Mouse (Mus musculus): ENCODE results near the gene Csrp1. TPM values are rescaled to one million over a fixed set of nuclear protein-coding genes. Genes with fewer than 3 reads are reported as not detected.

The Csrp1 gene
- polyA plus RNA-seq, 1 experiment, result 717 TPM

DNA sequence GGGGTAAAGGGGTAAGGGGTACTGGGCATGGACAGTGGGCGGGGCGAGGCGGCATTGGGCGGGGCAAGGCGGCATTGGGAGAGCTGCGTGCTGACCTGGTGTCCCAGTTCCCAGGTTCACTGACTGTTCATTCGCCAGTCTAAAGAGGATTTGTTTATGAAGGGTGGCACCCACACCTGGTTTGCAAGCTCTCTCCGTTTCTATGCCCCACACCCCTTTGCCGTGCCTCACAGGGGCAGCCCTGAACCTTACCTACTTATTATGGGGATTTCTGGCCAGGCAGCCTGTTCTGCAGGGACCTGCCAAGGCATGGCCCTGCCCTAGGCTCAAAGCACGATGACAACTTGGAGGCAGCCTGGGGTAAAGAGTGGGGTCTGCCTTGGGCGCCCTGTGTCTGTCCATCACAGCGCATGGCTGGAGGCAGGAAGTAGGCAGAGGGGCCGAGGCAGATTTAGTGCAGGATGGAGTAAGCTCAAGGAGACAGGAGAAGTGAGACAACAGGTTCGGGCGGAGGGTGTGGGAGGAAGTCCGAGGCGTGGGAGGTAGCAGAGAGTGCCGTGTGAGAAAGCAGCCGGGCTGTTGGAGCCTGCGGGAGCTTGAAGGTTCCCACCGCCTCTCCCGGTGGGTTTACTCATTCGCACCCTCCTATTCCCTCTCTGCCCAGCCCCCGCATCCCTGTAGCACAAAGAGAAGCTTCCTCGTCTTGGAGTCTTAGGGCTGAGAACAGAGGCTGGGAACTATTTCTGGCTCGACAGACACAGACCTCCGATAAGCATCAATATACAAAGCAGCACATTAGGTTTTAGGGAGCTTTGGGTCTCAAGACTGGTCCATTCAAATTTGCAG, 73.7 kb downstream of the Csrp1 start:
- Histone ChIP-seq H3K4me1 (ENCODE audit: control insufficient read depth, insufficient read depth, low read length) (peaks cover 9% of the 10 kb centered on the region; the same call in 1 of the 2 replicates), H3K4me3 (replicated peaks; ENCODE audit: extremely low read depth, low read depth, low read length) (peak overlapping the region; percentile 21)
- DNase-seq, result no peak
- 12% methylated on average over 27 of the region's 27 CpGs for WGBS
- TF ChIP-seq POLR2A (IDR thresholded peaks at IDR 0.05; ENCODE audit: borderline replicate concordance, extremely low read depth, low read depth, low read length) (no peak), CTCF (IDR thresholded peaks at IDR 0.05; ENCODE audit: insufficient read depth, low read length) (no peak)

DNA sequence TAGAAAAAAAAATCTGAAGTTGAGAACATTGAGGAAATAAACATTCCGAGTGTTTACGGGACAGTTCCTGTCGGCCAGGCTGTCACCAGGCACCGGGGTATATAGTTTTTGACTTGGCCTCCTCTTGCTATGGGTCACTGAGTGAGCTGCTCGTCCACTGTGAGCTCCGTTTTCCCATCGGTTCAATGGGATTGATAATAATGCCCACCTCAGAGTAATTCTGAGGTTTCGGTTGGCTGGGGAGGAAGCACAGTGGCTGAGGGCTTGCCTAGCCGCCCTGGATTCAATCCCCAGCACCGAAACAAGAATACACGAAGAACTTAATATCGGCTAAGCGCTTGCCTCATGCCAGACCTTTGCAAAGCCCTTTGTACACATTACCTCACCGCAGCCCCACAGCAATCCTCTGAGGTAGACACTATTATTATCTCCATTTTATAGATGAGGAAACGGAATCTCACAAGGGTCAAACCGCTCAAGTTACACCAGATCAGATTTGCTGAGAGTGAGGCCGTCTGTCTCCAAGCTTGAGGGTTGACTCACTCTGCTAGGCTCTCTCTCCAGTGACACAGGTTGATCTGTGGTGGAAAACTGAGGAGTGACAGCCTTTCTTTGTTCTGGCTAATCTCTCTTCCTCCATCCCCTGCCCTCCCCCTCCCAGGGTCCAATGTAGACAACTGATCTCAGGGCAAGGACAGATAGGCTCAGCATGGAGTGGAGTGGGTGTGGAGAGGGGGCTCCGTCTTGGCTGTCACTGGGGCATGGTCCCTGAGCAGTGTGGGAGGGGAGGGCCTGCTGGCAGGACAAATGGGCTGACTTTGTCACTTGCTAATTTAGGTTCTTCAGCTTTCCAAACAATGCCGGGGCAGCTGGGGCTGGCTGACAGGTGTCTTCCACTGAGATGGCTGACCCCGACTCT, 74.6 kb downstream of the Csrp1 start:
- DNase-seq, result no peak
- WGBS, result 21% methylated on average over 20 of the region's 20 CpGs
- H3K4me3 ChIP-seq (replicated peaks; ENCODE audit: extremely low read depth, low read depth, low read length), result peak overlapping the region; percentile 1
- H3K4me1 ChIP-seq (ENCODE audit: control insufficient read depth, insufficient read depth, low read length), result peaks cover 8% of the 10 kb centered on the region; the same call in 1 of the 2 replicates
- TF ChIP-seq POLR2A (IDR thresholded peaks at IDR 0.05; ENCODE audit: borderline replicate concordance, extremely low read depth, low read depth, low read length) (no peak), CTCF (IDR thresholded peaks at IDR 0.05; ENCODE audit: insufficient read depth, low read length) (no peak)

DNA sequence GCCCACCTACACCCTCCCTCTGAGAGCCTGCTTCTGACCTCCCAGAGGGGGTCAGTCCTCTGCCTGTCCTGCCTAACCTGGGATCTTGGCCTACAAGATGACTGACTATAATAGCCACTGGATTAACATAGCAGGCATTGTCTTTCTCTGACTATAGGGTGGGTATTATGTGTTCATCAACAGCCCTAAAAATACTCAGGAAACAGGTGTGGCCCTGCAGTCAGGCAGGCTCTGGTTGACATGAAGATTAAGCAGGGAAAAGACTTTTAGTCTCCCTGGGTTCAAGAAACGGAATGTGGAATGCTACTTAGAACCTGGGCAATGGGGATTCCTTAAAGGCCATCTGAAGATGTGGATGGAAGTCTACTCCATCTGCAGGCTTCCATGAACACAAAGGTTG, 78.6 kb downstream of the Csrp1 start:
- peaks cover 6% of the 10 kb centered on the region; the same call in 1 of the 2 replicates for H3K4me1 ChIP-seq (ENCODE audit: control insufficient read depth, insufficient read depth, low read length)
- TF ChIP-seq CTCF (IDR thresholded peaks at IDR 0.05; ENCODE audit: insufficient read depth, low read length) (no peak), POLR2A (IDR thresholded peaks at IDR 0.05; ENCODE audit: borderline replicate concordance, extremely low read depth, low read depth, low read length) (no peak)
- 62% methylated on average over 1 of the region's 1 CpGs for WGBS
- no peak overlapping the region for H3K4me3 ChIP-seq (replicated peaks; ENCODE audit: extremely low read depth, low read depth, low read length)
- DNase-seq, result no peak

DNA sequence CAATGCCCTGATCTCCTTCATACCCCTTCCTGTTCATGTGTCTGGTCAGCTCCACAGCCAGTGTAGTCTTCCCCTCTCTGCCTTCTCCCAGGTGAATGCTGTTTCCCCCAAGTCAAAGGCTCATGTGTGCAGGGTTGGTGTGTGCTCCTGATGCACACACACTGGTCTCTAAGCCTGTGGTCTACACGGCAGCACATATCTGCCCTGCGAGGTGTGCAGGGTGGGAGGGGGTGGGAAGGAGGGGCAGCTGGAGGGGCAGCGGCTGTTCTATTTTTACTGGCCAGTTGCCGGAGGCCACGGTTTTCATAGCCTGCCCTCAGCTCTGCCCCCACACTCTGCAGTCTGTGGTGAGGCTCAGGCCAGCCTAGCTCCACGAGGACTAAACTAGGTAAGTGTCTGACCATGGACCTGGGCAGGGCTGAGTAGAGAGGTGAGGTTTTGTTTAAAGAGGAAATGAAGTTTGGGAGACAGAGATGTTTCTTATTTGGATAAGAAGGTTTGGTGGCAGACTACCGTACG, 79.3 kb downstream of the Csrp1 start:
- WGBS, result 55% methylated on average over 8 of the region's 8 CpGs
- DNase-seq, result no peak
- no peak for TF ChIP-seq POLR2A (IDR thresholded peaks at IDR 0.05; ENCODE audit: borderline replicate concordance, extremely low read depth, low read depth, low read length)
- no peak for TF ChIP-seq CTCF (IDR thresholded peaks at IDR 0.05; ENCODE audit: insufficient read depth, low read length)
- Histone ChIP-seq H3K4me3 (replicated peaks; ENCODE audit: extremely low read depth, low read depth, low read length) (no peak overlapping the region), H3K4me1 (ENCODE audit: control insufficient read depth, insufficient read depth, low read length) (peaks cover 2% of the 10 kb centered on the region; the same call in 1 of the 2 replicates)

DNA sequence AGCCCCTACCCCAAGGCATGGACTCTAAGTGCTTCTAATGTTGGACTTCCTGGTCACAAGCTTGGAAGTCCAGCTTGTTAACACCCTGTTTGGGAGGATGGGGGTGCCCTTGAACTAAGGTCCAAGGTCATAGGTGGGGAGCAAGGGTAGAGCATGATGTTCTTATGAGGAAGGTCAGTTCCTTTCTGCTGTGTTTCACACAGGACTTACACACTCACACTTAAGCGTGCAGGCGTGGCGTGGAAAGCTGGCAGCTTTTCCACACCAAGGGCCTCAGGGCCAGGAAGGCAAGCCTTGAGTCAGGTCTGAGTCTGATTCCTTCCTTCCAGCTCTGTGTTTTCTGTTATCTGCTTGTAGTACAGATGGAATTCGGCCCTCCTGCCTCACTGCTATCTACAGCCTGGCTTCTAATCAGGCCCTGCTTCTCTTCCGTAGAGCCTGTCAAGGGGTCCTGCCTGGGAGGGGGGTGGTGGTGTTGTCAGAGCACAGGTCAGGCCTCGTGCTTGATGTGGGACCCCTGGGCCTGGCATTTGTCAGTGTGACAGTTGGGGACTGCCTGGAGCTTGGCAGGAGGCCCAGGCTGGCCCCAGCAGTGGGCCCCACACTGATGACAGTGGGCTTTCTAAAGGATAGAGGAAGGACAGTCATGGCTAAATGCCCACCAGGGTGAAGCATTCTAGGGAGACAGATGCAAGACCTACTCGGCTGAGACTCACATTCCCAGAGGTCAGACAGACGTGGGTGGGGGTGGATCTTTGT, 80.5 kb downstream of the Csrp1 start:
- H3K4me1 ChIP-seq (ENCODE audit: control insufficient read depth, insufficient read depth, low read length), result no peaks in the 10 kb centered on the region
- WGBS, result 62% methylated on average over 8 of the region's 8 CpGs
- DNase-seq, result no peak
- no peak overlapping the region for H3K4me3 ChIP-seq (replicated peaks; ENCODE audit: extremely low read depth, low read depth, low read length)
- TF ChIP-seq CTCF (IDR thresholded peaks at IDR 0.05; ENCODE audit: insufficient read depth, low read length) (no peak), POLR2A (IDR thresholded peaks at IDR 0.05; ENCODE audit: borderline replicate concordance, extremely low read depth, low read depth, low read length) (no peak)

Other genes starting within 250 kb of the Csrp1 start
- 19.8 and 21.2 TPM in 2 replicates for gene Nav1, start 112.8 kb upstream of the Csrp1 start, polyA plus RNA-seq (2012; rRNA removed)
- 98.6 and 156 TPM in 2 replicates for gene Phlda3, start 46.1 kb downstream of the Csrp1 start, polyA plus RNA-seq (2012; rRNA removed)
- gene Tnni1, start 59.4 kb downstream of the Csrp1 start, polyA plus RNA-seq (2012; rRNA removed), result 0.26 and 1.5 TPM in 2 replicates
- 6.9 and 43.2 TPM in 2 replicates for gene Lad1, start 98.5 kb downstream of the Csrp1 start, polyA plus RNA-seq (2012; rRNA removed)
- gene Tnnt2, start 116.3 kb downstream of the Csrp1 start, polyA plus RNA-seq (2012; rRNA removed), result 31.3 and 74.6 TPM in 2 replicates
- gene Pkp1, start 199.1 kb downstream of the Csrp1 start, polyA plus RNA-seq (2012; rRNA removed), result 0.07 and 40.6 TPM in 2 replicates